Mouse (Mus musculus) yolk sac, embryonic 10.5 days (tissue): ENCODE data around the gene Usp53.
"Not testable (repeated sequence)": the region's sequence is repeated elsewhere in the genome, so short reads cannot be mapped to it uniquely, and the experiment has no call there.

Source experiments
- DNase-seq: peaks from one replicate; pipeline ENCODE4 v3.0.0-alpha.2; 2017; ENCODE audit warnings: low spot score

The Usp53 gene

GRCm38 (mm10) chr3:122943387-122943890, 40.9 kb downstream of the Usp53 start:
- DNase-seq: no peak

GRCm38 (mm10) chr3:122939215-122939614, 45.1 kb downstream of the Usp53 start:
- DNase-seq: no peak

GRCm38 (mm10) chr3:122937176-122937575, 47.1 kb downstream of the Usp53 start:
- not testable (repeated sequence) for DNase-seq

DNA sequence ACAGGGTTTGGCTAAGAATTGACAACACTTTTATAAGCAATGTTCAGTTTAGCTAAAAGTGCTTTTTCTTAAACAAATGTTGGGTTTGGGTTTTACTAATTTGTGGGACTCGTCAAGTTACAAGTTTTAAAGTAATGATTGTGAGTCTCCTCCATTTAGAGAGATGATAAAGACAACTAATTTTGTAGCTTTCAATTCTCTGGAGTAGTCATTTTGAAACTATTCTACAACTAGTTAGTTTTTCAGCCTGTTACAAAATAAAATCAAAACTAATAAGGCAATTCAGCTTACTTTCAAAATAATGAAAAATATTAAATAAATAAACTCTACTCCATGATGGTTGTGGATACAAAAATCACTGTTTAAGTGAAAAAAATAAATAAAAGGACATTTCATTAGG, 51.8 kb downstream of the Usp53 start:
- DNase-seq: no peak

- DNase-seq: no peak
These were observed 54.6 kb downstream of the Usp53 start for GRCm38 (mm10) chr3:122929723-122930122.

GRCm38 (mm10) chr3:122924009-122924914, 60.0 kb downstream of the Usp53 start, which contains the start of gene 1810037I17Rik:
Gene 1810037I17Rik (plus strand): TSS chr3:122924203.
- peak; percentile 99 for DNase-seq

DNA sequence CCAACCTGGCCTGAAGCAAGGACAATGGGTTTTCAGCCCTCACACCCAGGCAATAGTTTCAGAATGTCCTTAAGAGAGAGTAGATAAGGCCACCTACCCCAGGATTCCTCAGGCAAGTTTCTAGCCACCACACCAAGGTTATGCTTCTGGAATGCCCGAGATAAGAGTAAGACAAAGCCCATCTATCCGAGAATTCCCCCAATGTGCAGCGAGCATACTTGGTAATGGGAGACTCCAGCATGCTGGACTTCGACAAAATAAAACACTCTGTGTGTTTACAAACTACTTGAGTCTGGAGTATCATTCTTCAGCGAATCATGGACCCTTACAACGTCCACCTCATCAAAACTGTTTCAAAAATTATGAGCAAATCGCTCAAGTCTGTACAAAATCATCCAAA, 61.2 kb downstream of the Usp53 start:
- DNase-seq: peak; percentile 11

DNA sequence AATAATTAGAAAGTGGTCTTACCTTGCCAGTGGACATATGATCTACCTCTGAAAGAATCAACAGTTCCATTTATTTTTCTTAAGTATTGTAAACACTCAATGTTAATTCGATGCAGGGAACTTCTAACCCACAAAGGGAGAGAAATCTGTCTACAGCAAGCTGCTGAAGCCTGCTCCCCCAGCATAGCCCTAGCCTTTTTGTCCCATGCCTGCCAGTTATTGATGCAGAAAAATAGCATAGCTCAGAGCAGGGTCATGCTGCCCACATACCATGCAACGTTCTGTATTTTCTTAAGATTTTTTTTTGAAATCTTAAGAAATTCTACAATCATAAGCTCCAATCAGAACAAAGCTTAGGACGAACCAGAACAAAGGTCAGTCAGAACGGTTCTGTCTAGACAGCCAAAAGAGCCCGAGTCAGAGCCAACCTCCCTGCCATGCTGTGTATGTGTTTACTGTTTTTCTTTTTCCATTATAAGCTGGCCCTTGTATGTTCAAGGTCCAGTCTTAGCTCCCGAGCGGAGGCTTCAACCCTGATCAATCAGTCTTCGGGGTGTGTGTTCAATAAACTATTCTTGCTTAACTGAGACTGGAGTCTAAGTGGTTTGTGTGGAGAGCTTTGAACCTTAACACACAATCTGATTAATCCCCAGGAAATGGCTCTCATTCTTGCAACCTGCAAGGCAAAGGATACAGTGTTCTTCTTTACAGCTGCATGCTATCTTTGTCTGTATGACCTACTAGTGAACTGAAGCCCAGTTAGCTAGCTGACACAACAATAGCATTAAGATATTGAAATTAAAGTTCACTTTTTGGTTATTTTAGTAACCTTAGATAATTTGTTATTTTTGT, 62.4 kb downstream of the Usp53 start:
- no peak for DNase-seq

- no peak for DNase-seq
These were observed 63.5 kb downstream of the Usp53 start for GRCm38 (mm10) chr3:122920572-122921435.

DNA sequence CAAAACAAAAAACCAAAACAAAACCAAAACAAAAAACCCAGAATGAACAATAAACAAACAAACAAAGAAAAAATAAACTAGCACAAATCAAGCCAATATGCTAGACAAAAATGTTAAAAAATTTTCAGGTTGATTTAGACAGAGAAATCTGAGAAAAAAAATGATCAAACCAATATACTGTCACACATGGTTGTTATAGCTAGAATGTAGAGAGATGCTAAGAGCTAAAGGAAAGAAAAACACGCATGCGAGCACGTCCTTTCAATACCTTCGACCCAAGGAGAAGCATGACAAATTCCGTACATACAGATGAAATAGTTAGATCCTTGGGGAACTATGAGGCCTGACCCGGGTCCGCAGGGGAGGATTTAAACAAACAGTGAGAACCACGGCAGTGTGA, 65.0 kb downstream of the Usp53 start, which contains the start of gene Gm10959:
TSS of gene Gm10959 (minus strand) at position 101 of the 400 bp plus-strand sequence.
- no peak for DNase-seq

DNA sequence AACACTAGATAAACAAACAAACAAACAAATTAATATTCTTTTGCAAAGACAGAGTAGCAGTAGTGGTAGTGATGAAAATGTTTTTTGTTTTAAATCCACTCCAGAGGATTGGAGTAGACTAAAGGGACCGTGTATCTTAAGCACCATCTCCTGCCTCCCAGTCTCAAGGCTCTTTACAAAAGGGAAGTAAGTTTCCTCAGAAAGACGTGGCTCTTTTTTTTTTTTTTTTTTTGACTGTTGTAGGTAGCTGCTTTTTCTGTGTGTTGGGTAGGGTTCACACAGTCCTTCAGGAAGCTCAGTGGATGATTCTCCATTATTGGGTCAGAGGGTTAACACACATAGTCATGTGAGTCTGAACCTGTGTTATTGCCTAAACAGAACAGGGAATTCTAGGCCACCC, 65.6 kb downstream of the Usp53 start:
- no peak for DNase-seq

DNA sequence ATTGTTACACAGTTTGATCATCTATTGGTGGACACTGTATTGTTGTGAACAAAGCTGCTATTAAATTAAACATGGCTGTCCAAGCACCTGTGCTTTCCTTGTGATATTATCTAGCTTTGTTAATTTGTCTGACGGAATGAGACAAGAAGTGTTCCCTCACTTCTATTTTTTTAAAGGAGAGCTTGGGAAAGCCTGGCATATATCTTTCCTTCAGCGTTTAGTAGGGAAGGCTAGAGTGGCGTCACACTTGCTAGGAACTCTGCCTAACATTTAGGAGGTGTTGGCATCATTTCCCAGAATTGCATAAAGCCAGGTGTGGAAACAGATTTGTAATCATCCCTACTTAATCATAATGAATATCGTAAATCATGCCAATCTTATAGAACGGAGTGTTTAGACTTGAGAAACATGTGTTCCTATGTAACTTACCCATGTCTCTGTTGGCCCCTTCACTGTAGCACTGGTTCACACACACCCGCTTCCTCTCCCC, 68.1 kb downstream of the Usp53 start:
- DNase-seq: no peak

DNA sequence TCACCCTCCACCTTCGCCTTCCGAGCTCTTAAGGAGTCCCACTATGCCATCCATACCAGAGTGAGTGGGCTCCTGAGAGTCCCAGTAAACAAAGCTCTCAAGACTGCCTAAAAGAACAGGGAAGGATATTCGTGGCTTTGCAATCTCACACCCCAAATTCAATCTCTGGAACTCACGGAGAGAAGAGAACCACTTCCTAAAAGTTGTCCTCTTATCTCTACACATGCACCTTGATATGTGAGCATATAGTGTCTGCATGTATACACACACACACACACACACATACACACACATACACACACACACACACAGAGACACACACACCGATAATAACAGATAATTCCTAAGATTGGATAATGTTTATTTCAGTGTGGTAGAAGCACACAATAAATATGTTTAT, 68.8 kb downstream of the Usp53 start:
- DNase-seq: no peak

- DNase-seq: no peak
These were observed 76.5 kb downstream of the Usp53 start for GRCm38 (mm10) chr3:122907841-122908240.

DNA sequence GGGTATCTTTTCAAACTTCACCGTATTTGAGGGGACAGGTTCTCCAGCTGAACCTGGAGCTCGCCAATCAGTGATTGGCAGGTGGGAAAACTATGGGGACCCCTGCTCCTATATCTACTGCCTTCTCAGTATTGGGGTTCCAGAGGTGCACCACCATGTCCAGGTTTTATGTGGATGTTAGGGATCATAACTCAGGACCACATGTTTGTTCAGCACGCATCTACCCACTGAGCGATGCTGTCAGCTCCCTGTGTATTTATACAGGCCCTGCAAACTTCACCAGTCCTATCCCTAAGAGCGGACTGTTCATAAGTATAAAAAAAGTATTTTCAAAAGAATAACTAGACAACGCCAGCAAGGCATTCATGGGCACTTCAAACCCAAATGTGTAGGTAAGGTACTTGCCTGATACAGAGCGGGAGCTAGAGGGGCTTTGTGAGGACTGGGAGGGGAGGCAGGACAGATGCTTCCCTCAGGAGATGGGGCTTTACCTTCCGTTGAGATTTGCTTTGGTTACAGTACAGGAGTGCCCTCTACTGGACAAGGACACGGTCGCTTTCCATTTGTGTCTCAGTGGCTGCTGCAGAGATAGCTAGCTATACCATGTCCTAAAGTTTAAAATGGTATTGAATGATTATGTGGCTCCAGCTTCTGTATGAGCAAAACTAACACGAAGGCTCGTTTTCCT, 80.4 kb downstream of the Usp53 start:
- peak; percentile 51 for DNase-seq

DNA sequence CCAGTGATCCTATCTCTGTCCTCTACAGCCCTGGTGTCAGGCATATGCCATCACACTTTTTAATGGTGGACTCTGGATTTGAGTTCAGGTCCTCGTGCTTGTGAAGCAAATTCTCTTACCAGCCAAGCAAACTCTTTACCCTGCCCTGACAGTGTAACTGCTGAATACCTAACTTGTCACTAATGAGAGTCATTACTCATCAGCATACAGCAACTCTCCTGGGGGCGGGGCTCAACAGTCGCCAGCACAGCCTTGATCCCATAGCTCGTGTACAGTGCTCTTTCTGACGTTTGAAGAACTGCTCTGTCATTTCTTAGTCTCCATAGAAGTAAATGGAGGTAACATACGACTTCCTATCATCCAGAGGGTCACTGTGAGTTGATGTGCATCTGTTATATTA, 86.1 kb downstream of the Usp53 start:
- DNase-seq: no peak

DNA sequence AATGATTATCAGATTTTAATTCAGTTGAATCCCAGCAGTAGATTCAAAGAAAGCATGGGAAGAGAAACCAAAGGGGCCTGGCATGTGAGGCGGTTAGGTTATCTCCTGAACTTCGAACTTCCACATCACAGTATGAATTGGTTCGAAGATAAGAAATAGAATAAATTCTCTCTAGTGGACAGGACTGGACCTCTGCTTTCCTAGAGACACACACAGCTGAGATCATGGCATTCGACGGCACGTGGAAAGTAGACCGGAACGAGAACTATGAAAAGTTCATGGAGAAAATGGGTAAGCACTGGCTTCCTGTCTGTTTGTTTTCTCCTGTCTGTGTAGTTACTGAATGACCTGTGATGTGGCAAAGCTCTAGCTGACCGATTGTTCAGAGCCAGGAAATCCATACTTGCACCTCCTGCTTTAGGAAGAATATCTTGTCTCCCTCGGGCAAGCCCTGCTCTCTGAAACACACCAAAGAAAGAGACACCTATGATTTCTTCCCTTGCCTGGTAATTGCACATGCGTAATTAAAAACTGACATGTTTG, 89.0 kb downstream of the Usp53 start:
- DNase-seq: peak; percentile 43

GRCm38 (mm10) chr3:122894772-122895171, 89.5 kb downstream of the Usp53 start, which contains the start of gene Fabp2:
Gene Fabp2 (plus strand): TSS chr3:122895072.
- DNase-seq: no peak

DNA sequence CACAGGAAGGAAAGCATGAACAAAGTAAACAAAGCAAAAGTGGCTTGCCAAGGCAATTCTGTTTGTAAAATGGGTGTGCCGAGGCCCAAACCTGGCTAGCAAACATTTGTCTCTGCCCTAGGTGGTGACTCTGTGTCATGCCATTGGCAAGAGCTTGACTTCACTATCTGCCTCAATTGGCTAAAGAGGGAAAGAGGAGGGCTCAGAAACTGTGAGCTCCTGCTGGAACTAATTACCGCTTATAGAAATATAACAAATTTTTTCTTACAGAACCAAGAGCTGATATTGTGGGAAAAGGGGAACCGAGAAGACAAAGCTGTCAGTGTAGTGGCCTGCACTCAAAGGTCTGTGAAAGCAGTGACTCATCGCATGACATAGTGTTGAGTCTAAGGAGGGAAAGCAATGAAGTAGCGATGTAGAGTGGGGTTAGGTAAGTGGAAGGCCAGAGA, 95.9 kb downstream of the Usp53 start:
- no peak for DNase-seq
